Mouse (Mus musculus) forebrain, embryonic 13.5 days (tissue): ENCODE data around the gene Kif3a. TPM values are rescaled to one million over a fixed set of nuclear protein-coding genes. Genes with fewer than 3 reads are reported as not detected.
A peak's percentile ranks its signal among the peaks of the same experiment; 100 is the strongest.

ENCODE experiments used
- ATAC-seq: fragments of 200-750 bp; cut with Nextera tagmentation; 2 replicates; pipeline ENCODE4 v1.8.0; 2017
- H3K27ac ChIP-seq: fragments of 300-500 bp; sonication (generic); 2 replicates; pipeline ENCODE4 v1.5.1; 2015; ENCODE audit warnings: inconsistent platforms, mild to moderate bottlenecking, moderate library complexity
- H3K27me3 ChIP-seq: fragments of 300-500 bp; sonication (generic); 2 replicates; pipeline ENCODE4 v1.6.1; 2015; ENCODE audit warnings: mild to moderate bottlenecking, inconsistent platforms
- H3K36me3 ChIP-seq: fragments of 300-500 bp; sonication (generic); 2 replicates; pipeline ENCODE4 v1.6.1; 2015; ENCODE audit warnings: mild to moderate bottlenecking, inconsistent platforms; ENCODE audit not compliant: poor library complexity, severe bottlenecking
- H3K4me1 ChIP-seq: fragments of 300-500 bp; sonication (generic); 2 replicates; pipeline ENCODE4 v1.6.1; 2015; ENCODE audit warnings: inconsistent platforms
- H3K4me2 ChIP-seq: fragments of 300-500 bp; sonication (generic); 2 replicates; pipeline ENCODE4 v1.6.1; 2015; ENCODE audit warnings: inconsistent platforms, mild to moderate bottlenecking, moderate library complexity
- H3K4me3 ChIP-seq: fragments of 300-500 bp; sonication (generic); 2 replicates; pipeline ENCODE4 v1.5.1; 2015; ENCODE audit warnings: mild to moderate bottlenecking, inconsistent platforms
- H3K9ac ChIP-seq: fragments of 300-500 bp; sonication (generic); 2 replicates; pipeline ENCODE4 v1.6.1; 2015; ENCODE audit warnings: mild to moderate bottlenecking, inconsistent platforms
- H3K9me3 ChIP-seq: fragments of 300-500 bp; sonication (generic); replicated peaks from 2 replicates; pipeline ENCODE4 v1.6.1; 2016; ENCODE audit warnings: inconsistent platforms
- WGBS: fragments of 180-500 bp; shearing (Covaris S2); methylation state at CpG from one replicate; pipeline ENCODE4 v1.1.7; 2015; 5-methylcytosine and 5-hydroxymethylcytosine counted together
- polyA plus RNA-seq: library from polyadenylated mRNA; unstranded; fragments of >200 nt; fragmentation: Nextera tagmentation; extraction: Ambion mirVana; gene quantifications from 2 replicates; pipeline ENCODE4 v1.2.1, GENCODE M21; 2015

Gene Kif3a
- polyA plus RNA-seq, 1 experiment from 2014 or later, result 199 TPM

GRCm38 (mm10) chr11:53620094-53620493 is 52.9 kb downstream of the Kif3a start:
- H3K27ac ChIP-seq, result no peak overlapping the region
- no peaks in the 10 kb centered on the region for H3K4me1 ChIP-seq
- no peak overlapping the region for H3K4me3 ChIP-seq
- ATAC-seq, result no peak
- no peak overlapping the region for H3K9ac ChIP-seq
- 86% methylated on average over 4 of the region's 4 CpGs for WGBS
- H3K36me3 ChIP-seq, result no peaks in the 10 kb centered on the region
- H3K9me3 ChIP-seq, result no peaks in the 10 kb centered on the region; the same call in 1 of the 2 replicates
- no peak overlapping the region for H3K4me2 ChIP-seq
- H3K27me3 ChIP-seq, result no peaks in the 10 kb centered on the region

- Histone ChIP-seq H3K4me3 (no peak overlapping the region), H3K4me2 (no peak overlapping the region), H3K9ac (no peak overlapping the region), H3K27ac (no peak overlapping the region), H3K4me1 (no peaks in the 10 kb centered on the region), H3K9me3 (no peaks in the 10 kb centered on the region; the same call in 1 of the 2 replicates), H3K27me3 (no peaks in the 10 kb centered on the region), H3K36me3 (no peaks in the 10 kb centered on the region)
- 87% methylated on average over 11 of the region's 11 CpGs for WGBS
- no peak for ATAC-seq
These were observed 54.6 kb downstream of the Kif3a start for GRCm38 (mm10) chr11:53621582-53622439.

- no peak overlapping the region for H3K9ac ChIP-seq
- H3K27ac ChIP-seq, result no peak overlapping the region
- 80% methylated on average over 6 of the region's 6 CpGs for WGBS
- no peaks in the 10 kb centered on the region for H3K36me3 ChIP-seq
- H3K9me3 ChIP-seq, result no peaks in the 10 kb centered on the region; the same call in 1 of the 2 replicates
- H3K4me2 ChIP-seq, result no peak overlapping the region
- no peak for ATAC-seq
- no peaks in the 10 kb centered on the region for H3K4me1 ChIP-seq
- H3K4me3 ChIP-seq, result no peak overlapping the region
- no peaks in the 10 kb centered on the region for H3K27me3 ChIP-seq
These were observed 55.2 kb downstream of the Kif3a start for GRCm38 (mm10) chr11:53622440-53622806.

GRCm38 (mm10) chr11:53623573-53623972 is 56.4 kb downstream of the Kif3a start:
- ATAC-seq, result no peak
- no peak overlapping the region for H3K4me2 ChIP-seq
- 95% methylated on average over 9 of the region's 9 CpGs for WGBS
- no peaks in the 10 kb centered on the region; the same call in 1 of the 2 replicates for H3K9me3 ChIP-seq
- H3K27ac ChIP-seq, result no peak overlapping the region
- no peaks in the 10 kb centered on the region for H3K4me1 ChIP-seq
- no peak overlapping the region for H3K4me3 ChIP-seq
- no peaks in the 10 kb centered on the region for H3K27me3 ChIP-seq
- no peaks in the 10 kb centered on the region for H3K36me3 ChIP-seq
- no peak overlapping the region for H3K9ac ChIP-seq

DNA sequence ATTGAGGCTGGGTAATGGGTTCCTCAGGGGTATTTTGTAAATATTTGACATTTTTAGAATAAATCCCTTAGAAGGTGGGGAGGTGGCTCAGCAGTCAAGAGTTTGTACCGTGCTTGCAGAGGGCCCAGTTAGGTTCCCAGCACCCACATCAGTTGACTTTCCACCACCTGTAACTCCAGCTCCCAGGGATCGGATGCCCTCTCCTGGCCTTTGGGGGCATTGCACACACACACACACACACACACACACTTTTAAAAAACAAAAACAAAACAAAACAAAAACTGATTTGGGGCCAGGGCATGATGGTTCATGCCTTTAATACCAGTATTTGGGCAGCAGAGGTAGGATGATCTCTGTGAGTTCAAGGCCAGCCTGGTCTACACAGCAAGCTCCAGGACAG is 56.9 kb downstream of the Kif3a start:
- ATAC-seq, result no peak
- no peak overlapping the region for H3K27ac ChIP-seq
- H3K4me3 ChIP-seq, result no peak overlapping the region
- WGBS, result 88% methylated on average over 2 of the region's 2 CpGs
- no peak overlapping the region for H3K9ac ChIP-seq
- H3K4me1 ChIP-seq, result no peaks in the 10 kb centered on the region
- H3K36me3 ChIP-seq, result no peaks in the 10 kb centered on the region
- H3K27me3 ChIP-seq, result no peaks in the 10 kb centered on the region
- H3K9me3 ChIP-seq, result no peaks in the 10 kb centered on the region; the same call in 1 of the 2 replicates
- no peak overlapping the region for H3K4me2 ChIP-seq

- Histone ChIP-seq H3K27ac (no peak overlapping the region), H3K4me3 (no peak overlapping the region), H3K36me3 (no peaks in the 10 kb centered on the region), H3K9ac (no peak overlapping the region), H3K4me1 (no peaks in the 10 kb centered on the region), H3K27me3 (no peaks in the 10 kb centered on the region), H3K4me2 (no peak overlapping the region), H3K9me3 (no peaks in the 10 kb centered on the region; the same call in 1 of the 2 replicates)
- WGBS, result 67% methylated on average over 17 of the region's 17 CpGs
- ATAC-seq, result no peak
These were observed 59.7 kb downstream of the Kif3a start for GRCm38 (mm10) chr11:53626802-53627373.

DNA sequence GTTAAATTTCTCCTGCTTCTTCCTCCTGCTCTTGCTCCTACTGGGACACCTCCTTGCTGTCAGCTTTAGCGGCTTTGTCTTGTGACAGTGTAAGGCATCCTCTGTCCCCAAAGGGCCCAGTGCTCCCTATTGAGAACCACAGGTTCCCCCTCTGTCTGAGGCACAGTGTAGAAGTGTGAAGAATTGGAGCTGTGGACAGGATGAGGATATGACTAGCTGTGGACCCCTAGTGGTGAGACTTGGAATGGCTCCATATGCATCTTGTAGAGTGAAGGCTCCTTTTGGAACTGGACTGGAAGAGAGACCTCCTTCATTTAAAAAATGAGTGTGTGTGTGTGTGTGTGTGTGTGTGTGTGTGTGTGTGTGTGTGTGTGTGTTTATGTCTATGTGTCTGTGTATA is 60.7 kb downstream of the Kif3a start:
- no peak overlapping the region for H3K4me3 ChIP-seq
- no peaks in the 10 kb centered on the region for H3K27me3 ChIP-seq
- no peaks in the 10 kb centered on the region; the same call in 1 of the 2 replicates for H3K9me3 ChIP-seq
- peak; percentile 69; the same call in 1 of the 2 replicates for ATAC-seq
- H3K4me1 ChIP-seq, result no peaks in the 10 kb centered on the region
- no peak overlapping the region for H3K27ac ChIP-seq
- H3K4me2 ChIP-seq, result no peak overlapping the region
- H3K9ac ChIP-seq, result no peak overlapping the region
- H3K36me3 ChIP-seq, result no peaks in the 10 kb centered on the region
- WGBS, result 17% methylated on average over 1 of the region's 1 CpGs

DNA sequence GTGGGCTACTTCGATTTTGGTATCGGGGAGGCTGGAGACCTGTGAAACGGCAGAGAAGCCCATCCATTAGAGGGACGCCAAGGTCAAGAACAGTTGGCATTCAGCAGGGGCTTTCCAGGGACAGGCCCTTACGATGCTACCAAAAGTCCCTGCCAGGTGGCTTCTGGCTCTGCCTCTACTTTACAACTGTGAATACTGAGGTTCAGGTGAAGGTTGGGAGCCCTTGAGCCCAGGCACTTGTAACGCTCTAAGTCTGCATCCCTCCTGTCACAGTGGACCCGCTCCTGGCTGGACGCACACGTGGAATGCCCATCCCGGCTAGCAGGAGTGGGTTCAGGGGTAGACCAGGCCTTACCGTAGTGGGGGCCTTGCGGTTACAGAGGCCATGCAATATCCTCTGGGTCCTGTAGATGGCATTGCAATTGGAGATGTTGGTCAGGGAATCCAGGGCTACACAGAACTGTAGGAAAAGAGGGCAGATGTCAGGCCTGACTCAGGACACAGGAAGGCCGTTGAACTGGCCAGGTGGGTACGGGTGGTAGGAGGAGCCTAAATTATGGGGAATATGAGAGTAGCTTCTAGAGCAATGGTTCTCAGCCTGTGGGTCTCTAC is 65.0 kb downstream of the Kif3a start:
- no peak overlapping the region for H3K4me2 ChIP-seq
- H3K36me3 ChIP-seq, result no peaks in the 10 kb centered on the region
- no peak for ATAC-seq
- H3K27ac ChIP-seq, result no peak overlapping the region
- H3K4me3 ChIP-seq, result no peak overlapping the region
- H3K9ac ChIP-seq, result no peak overlapping the region
- peaks cover 8% of the 10 kb centered on the region for H3K4me1 ChIP-seq
- WGBS, result 68% methylated on average over 14 of the region's 14 CpGs
- H3K27me3 ChIP-seq, result peaks cover 20% of the 10 kb centered on the region
- no peaks in the 10 kb centered on the region for H3K9me3 ChIP-seq

DNA sequence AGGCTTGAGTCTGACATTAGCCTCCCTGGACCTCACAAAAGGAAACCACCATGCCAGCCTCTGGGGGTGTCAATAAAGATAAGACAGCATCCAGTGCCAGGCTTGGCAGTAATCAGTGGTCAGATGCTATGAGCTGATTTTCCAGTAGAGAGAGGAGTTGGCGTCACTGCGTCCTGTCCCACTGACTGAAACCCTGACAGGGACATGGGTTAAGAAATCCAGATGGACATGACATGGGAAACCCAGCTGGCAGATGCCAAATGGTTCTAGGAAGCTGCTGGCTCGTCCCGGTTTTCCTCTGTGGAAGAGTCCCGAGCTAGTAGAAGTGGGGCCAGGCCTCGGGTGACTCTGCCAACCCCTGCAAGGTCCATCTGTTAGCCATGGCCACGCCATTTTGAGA is 66.5 kb downstream of the Kif3a start:
- H3K4me1 ChIP-seq, result peaks cover 8% of the 10 kb centered on the region
- no peak for ATAC-seq
- H3K27me3 ChIP-seq, result peaks cover 21% of the 10 kb centered on the region
- no peak overlapping the region for H3K27ac ChIP-seq
- H3K9me3 ChIP-seq, result no peaks in the 10 kb centered on the region
- 87% methylated on average over 7 of the region's 7 CpGs for WGBS
- H3K36me3 ChIP-seq, result no peaks in the 10 kb centered on the region
- no peak overlapping the region for H3K9ac ChIP-seq
- no peak overlapping the region for H3K4me2 ChIP-seq
- no peak overlapping the region for H3K4me3 ChIP-seq

GRCm38 (mm10) chr11:53634556-53634955 is 67.4 kb downstream of the Kif3a start, which contains the start of gene Il13:
Il13 (minus strand) TSS chr11:53634702.
- no peaks in the 10 kb centered on the region for H3K36me3 ChIP-seq
- ATAC-seq, result no peak
- 90% methylated on average over 8 of the region's 8 CpGs for WGBS
- no peak within 1 kb of the TSS for H3K4me3 ChIP-seq
- H3K4me1 ChIP-seq, result peaks cover 8% of the 10 kb centered on the region
- no peak within 1 kb of the TSS for H3K27ac ChIP-seq
- H3K27me3 ChIP-seq, result peaks cover 21% of the 10 kb centered on the region
- no peak within 1 kb of the TSS for H3K4me2 ChIP-seq
- H3K9ac ChIP-seq, result no peak within 1 kb of the TSS
- H3K9me3 ChIP-seq, result no peaks in the 10 kb centered on the region

DNA sequence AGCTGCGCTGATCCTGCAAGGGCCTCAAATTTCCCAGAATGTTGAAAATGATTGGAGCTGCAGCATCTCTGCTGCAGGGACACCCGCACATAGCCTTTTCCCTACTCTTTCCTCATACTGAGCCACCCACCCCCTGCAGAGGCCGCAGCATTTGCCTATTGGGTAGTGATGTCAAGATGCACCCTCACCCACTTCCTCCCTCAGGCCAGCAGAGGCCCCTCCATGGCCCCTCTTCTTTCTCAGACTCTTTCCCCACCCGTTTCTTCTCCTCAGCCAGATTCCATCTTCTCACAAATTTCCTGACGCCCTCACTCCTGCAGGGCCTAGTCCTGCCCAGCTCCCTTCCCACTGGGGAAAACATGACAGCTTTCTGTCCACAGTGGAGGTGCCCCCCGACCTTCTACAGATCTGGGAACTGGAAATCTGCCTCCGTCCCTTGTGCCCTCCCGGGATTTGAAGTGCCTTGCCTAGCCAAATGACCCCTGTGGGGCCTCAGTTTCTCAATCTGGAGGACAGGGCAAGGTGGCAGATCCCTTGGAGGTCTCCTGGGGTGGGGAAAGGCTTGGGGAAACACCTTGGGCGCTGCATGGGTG is 68.5 kb downstream of the Kif3a start:
- Histone ChIP-seq H3K27ac (no peak overlapping the region), H3K4me3 (peak overlapping the region; percentile 34), H3K9me3 (no peaks in the 10 kb centered on the region), H3K36me3 (no peaks in the 10 kb centered on the region), H3K4me1 (peaks cover 8% of the 10 kb centered on the region), H3K9ac (peak overlapping the region; percentile 60; the same call in 1 of the 2 replicates), H3K4me2 (peak overlapping the region; percentile 65), H3K27me3 (peaks cover 21% of the 10 kb centered on the region)
- ATAC-seq, result no peak
- 39% methylated on average over 9 of the region's 9 CpGs for WGBS

- Histone ChIP-seq H3K4me1 (peaks cover 8% of the 10 kb centered on the region), H3K9ac (peak overlapping the region; percentile 60), H3K9me3 (no peaks in the 10 kb centered on the region), H3K4me3 (peak overlapping the region; percentile 34), H3K27me3 (peaks cover 21% of the 10 kb centered on the region), H3K4me2 (peak overlapping the region; percentile 65), H3K36me3 (no peaks in the 10 kb centered on the region), H3K27ac (no peak overlapping the region)
- ATAC-seq, result no peak
- 1% methylated on average over 40 of the region's 40 CpGs for WGBS
These were observed 69.0 kb downstream of the Kif3a start for GRCm38 (mm10) chr11:53636183-53636646.
